Comparison of ENCODE assay signal across 12 mouse cellular contexts in genomic region chr15:97387793-97388192, GRCm38 (mm10).
"Had no signal": no experiment of that assay in that cellular context is flagged by ENCODE, and none has a peak within 500 bp of the region (broad histone marks: within the 10 kb centered on the region; RNA-seq: fewer than 3 reads in every experiment).

No protein-coding gene starts in this region.

- DNase-seq: retina, postnatal 1 day; right cerebral cortex, adult 18-20 months; right cerebral cortex, postnatal 14 days; right cerebral cortex, postnatal 25 days; right cerebral cortex, postnatal 4 days; spleen, adult 18-20 months; thymus, adult 18-20 months; thymus, adult 2 months; thymus, postnatal 14 days; thymus, postnatal 25 days; thymus, postnatal 36 days; thymus, postnatal 4 days had no signal
